Mouse (Mus musculus) urinary bladder, postnatal 14 days (tissue): ENCODE results near the gene Prkci.

Experiments used
- DNase-seq: peaks from one replicate; pipeline ENCODE4 v3.0.0; 2021; ENCODE audit warnings: low spot score

The Prkci gene

GRCm38 (mm10) chr3:30994859-30995258 is 688 bp upstream of the Prkci start:
- DNase-seq: no peak

- DNase-seq: peak; percentile 40
These were observed 546 bp downstream of the Prkci start for GRCm38 (mm10) chr3:30995899-30996687.

GRCm38 (mm10) chr3:30996688-30997014 is 1.1 kb downstream of the Prkci start:
- no peak for DNase-seq

- DNase-seq: peak; percentile 75
These were observed 4.0 kb downstream of the Prkci start for GRCm38 (mm10) chr3:30999401-31000017.

- DNase-seq: peak; percentile 28
These were observed 4.5 kb downstream of the Prkci start for GRCm38 (mm10) chr3:31000018-31000407.

- no peak for DNase-seq
These were observed 5.6 kb downstream of the Prkci start for GRCm38 (mm10) chr3:31001048-31001676.

GRCm38 (mm10) chr3:31004320-31005209 is 9.0 kb downstream of the Prkci start:
- no peak for DNase-seq

- no peak for DNase-seq
These were observed 18.8 kb downstream of the Prkci start for GRCm38 (mm10) chr3:31014374-31014773.

GRCm38 (mm10) chr3:31015682-31016443 is 20.3 kb downstream of the Prkci start:
- no peak for DNase-seq

GRCm38 (mm10) chr3:31016594-31017196 is 21.1 kb downstream of the Prkci start:
- no peak for DNase-seq

- DNase-seq: no peak
These were observed 22.1 kb downstream of the Prkci start for GRCm38 (mm10) chr3:31017652-31018051.

GRCm38 (mm10) chr3:31019287-31019686 is 23.7 kb downstream of the Prkci start:
- no peak for DNase-seq

GRCm38 (mm10) chr3:31019793-31020447 is 24.4 kb downstream of the Prkci start:
- no peak for DNase-seq

- DNase-seq: no peak
These were observed 25.1 kb downstream of the Prkci start for GRCm38 (mm10) chr3:31020656-31021055.

GRCm38 (mm10) chr3:31022895-31023436 is 27.4 kb downstream of the Prkci start:
- DNase-seq: peak; percentile 66

GRCm38 (mm10) chr3:31027718-31028117 is 32.2 kb downstream of the Prkci start:
- DNase-seq: no peak

- DNase-seq: no peak
These were observed 36.1 kb downstream of the Prkci start for GRCm38 (mm10) chr3:31031621-31032020.

- DNase-seq: no peak
These were observed 38.1 kb downstream of the Prkci start for GRCm38 (mm10) chr3:31033644-31034043.

- no peak for DNase-seq
These were observed 42.3 kb downstream of the Prkci start for GRCm38 (mm10) chr3:31037851-31038250.

GRCm38 (mm10) chr3:31038689-31039088 is 43.1 kb downstream of the Prkci start:
- DNase-seq: no peak
